Mouse (Mus musculus): ENCODE results near the gene Akap13. TPM values are rescaled to one million over a fixed set of nuclear protein-coding genes. Genes with fewer than 3 reads are reported as not detected.
"Not testable (repeated sequence)": the region's sequence is repeated elsewhere in the genome, so short reads cannot be mapped to it uniquely, and the experiment has no call there.

The Akap13 gene
- polyA plus RNA-seq, 1 experiment from 2014 or later = 66.3 TPM

DNA sequence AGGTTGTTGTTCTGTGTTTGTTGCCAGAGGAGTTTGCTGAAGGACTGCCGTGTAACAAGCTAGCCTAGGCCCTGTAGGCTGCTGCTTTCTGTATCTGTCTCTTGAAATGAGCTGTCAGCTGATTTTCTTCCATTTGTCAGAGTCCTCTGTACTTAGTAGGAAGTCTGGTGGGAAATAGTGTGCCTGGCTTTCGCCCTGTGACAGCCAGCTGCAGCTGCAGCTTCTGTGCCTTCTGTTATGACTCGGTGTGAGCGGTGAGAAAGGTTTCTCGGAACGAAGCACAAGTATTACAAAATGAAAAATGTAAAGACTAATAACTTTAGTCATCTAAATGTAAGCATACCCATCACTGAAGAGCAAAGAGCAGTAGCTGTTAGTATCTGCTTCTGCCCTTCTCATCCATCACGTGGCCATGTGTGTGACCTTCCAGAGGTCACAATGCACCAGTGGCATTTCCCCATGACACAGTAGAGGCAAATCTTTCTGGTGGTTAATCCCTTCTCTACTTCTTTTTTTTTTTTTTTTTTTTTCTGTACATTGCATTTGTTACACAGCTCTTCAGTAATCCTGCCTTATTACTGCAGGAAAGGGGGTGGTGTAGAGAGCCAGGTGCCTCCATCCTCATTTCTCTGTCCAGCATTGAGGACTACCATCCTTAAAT is 289.8 kb downstream of the Akap13 start:
- no peak overlapping the region for H3K4me3 ChIP-seq (ENCODE audit: inconsistent target)
- no peaks in the 10 kb centered on the region for H3K79me2 ChIP-seq (ENCODE audit: inconsistent target)
- 82% methylated on average over 7 of the region's 7 CpGs for WGBS (ENCODE audit: missing documents)
- no peak overlapping the region for H3K27ac ChIP-seq
- H3K36me3 ChIP-seq (ENCODE audit: inconsistent target) = peaks cover 83% of the 10 kb centered on the region

DNA sequence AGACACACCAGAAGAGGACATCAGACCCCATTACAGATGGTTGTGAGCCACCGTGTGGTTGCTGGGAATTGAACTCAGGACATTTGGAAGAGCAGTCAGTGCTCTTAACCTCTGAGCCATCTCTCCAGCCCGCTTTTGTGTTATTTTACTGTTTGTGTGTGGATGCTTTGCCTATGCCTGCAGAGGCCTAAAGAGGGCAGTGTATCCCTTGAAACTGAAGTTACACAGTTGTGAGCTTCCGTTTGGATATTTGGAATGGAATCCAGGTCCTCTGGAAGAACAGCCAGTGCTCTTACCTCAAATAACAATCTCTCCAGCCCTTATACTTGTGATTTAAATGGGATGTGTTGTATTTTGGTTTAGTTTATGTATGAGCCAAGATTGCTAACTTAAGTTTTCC is 290.6 kb downstream of the Akap13 start:
- peaks cover 83% of the 10 kb centered on the region for H3K36me3 ChIP-seq (ENCODE audit: inconsistent target)
- 87% methylated on average over 3 of the region's 3 CpGs for WGBS (ENCODE audit: missing documents)
- not testable (repeated sequence) for H3K27ac ChIP-seq; H3K4me3 ChIP-seq (ENCODE audit: inconsistent target); H3K79me2 ChIP-seq (ENCODE audit: inconsistent target)

DNA sequence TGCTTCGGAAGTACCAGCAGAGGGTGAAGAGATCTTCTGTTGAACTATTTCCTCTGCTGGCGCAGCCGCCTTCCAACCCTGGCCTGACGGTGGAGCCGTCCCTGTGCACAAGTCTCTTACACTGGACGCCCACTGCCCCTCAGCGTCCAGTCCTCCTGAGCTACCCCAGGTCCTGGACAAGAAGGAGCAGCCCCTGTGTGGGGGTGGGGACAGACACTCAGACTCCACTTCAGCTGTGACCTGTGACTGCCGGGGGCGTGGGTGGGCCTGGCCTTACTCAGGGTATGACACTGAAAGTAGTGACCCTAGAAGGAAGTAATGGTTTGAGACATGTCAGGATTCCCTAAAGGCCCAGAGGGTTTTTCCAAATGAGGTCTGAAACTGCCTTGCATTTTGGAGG is 295.2 kb downstream of the Akap13 start:
- H3K27ac ChIP-seq = no peak overlapping the region
- no peaks in the 10 kb centered on the region for H3K79me2 ChIP-seq (ENCODE audit: inconsistent target)
- no peak overlapping the region for H3K4me3 ChIP-seq (ENCODE audit: inconsistent target)
- peaks cover 58% of the 10 kb centered on the region for H3K36me3 ChIP-seq (ENCODE audit: inconsistent target)
- WGBS (ENCODE audit: missing documents) = 94% methylated on average over 9 of the region's 9 CpGs

DNA sequence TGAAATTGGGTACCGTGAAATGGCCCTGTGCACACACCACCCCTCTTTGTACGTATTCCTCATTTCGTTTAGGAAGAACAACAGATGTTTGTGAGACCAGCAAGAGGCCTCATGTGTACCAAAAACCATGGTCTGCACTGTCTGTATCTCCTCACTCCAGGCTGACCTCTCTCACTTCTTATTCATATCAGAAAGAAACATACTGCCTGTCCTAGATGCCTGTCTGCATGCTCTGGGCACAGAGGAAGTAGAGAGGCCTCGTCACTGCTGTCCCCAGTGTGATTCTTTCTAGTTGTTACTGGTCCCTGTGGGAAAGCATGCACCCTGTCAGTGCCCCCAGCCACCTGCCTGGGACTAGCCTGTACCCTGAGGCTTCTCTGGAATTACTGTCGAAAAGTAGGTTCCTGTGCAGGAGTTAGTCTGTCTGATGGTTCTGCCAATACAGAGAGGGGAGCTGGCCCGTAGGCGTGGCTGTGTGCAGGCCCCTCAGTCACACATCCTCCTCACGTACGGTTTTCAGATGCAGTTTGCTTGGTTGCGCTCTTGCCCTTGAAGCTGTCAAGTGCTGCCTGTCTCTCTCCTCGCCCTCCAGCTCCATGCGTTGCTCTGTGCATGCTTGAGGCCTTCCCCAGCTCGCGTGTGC is 295.9 kb downstream of the Akap13 start:
- 95% methylated on average over 13 of the region's 14 CpGs for WGBS (ENCODE audit: missing documents)
- Histone ChIP-seq H3K79me2 (ENCODE audit: inconsistent target) (no peaks in the 10 kb centered on the region), H3K4me3 (ENCODE audit: inconsistent target) (no peak overlapping the region), H3K27ac (no peak overlapping the region), H3K36me3 (ENCODE audit: inconsistent target) (peaks cover 58% of the 10 kb centered on the region)

DNA sequence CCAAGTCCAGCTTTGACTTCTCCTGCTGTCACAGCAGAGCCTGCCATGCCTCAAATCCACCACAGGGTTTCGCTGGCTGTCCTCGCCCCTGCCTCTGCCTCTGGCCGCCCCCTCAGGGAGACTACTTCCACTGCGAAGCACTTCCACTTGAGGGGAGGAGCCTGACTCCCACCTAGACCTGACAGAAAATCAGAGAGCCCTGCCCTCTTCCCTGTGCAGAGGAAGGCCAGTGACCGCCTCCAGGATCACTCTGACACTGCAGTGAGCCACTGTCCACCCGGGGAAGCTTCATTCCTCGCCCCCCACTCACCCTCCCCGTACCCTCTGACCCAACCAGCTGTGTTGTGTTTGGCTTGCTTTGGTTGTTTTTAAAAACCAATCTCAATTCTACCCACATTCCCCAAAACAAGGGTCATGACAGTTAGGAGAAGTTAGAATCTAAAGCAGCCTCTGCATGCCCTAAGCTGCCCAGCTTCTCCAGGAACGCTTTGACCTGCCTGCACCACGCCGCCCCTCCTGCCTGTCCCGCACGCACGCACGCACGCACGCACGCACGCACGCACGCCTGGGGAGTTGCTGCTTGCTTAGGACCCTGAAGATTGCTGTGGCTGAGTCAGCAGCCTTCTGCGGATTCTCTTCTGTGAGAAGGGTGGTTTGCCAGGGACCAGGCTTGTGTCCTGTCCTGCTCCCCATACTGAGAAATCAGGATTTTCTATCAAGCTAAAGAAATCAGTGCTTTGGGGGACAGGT is 297.3 kb downstream of the Akap13 start:
- Histone ChIP-seq H3K79me2 (ENCODE audit: inconsistent target) (no peaks in the 10 kb centered on the region), H3K27ac (no peak overlapping the region), H3K4me3 (ENCODE audit: inconsistent target) (no peak overlapping the region), H3K36me3 (ENCODE audit: inconsistent target) (peaks cover 48% of the 10 kb centered on the region)
- 93% methylated on average over 22 of the region's 22 CpGs for WGBS (ENCODE audit: missing documents)

DNA sequence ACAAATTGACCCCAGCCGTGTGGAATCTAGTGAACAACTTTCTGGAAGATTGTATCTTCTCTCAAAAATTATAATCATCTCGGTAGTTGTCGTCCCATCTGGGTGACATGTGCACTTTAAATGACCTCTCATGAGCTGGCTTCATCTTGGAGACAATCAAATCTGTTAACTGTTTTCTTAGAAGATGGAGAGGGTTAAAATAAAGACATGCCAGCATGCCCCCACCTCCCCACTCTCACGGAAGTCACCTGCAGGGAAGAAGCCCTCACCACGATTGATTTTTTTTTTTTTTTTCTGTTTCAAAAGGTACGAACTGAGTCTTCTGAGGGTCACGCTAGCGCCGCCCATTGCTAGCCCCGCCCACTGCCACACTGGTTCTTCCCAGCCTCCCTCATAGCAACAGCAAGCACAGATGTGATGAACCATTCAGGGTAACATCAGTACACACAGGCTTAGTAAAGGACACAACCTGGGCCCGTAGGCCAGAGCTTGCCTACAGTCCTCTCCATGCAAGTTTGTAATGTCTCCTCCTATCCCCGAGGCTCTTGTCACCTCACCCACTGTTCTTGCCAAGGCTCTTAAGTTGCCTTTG is 298.0 kb downstream of the Akap13 start:
- Histone ChIP-seq H3K4me3 (ENCODE audit: inconsistent target) (no peak overlapping the region), H3K27ac (no peak overlapping the region), H3K79me2 (ENCODE audit: inconsistent target) (no peaks in the 10 kb centered on the region), H3K36me3 (ENCODE audit: inconsistent target) (peaks cover 42% of the 10 kb centered on the region)
- WGBS (ENCODE audit: missing documents) = 90% methylated on average over 12 of the region's 12 CpGs

DNA sequence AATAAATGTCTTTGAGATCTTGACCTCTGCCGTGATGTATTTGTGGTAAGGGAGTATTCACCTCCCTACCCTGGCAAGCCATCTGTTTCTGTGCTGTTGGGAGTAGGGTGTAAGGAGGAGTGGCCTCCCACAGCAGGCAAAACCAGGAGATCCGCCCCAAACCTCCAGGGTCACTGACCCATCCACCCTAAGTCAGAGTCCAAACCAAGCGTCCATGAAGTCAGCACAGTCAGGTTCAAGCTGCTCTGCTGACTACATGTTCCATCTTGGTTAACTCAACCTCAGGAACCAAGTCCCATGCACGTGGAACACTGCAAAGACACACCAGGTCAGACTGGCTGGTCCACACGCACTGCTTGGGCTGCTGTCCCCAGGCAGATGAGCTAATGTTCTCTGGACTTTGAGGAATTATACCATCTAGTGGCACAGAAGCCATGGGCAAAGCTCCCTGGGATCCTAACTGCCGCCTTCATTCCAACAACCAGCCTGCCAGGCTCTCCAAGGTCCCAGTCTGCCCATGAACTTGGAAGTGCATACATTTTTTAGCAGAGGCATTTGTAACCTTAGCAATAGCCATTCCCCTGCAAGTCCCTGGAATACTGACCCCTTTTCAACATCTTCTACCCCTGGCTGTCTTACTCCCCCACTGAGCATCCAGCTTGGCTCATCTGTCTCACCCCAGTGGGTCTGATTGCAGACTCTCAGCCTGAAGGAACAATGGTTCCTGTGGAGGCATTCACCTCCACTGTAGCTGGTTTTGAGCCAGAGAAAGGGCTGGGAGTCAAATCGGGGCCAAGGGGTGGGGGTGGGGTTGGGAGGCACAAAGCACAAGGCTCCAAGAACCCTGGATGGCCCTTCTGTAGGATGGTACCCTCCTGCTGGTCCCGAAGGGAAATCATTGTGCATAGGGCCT is 299.5 kb downstream of the Akap13 start:
- 86% methylated on average over 8 of the region's 8 CpGs for WGBS (ENCODE audit: missing documents)
- Histone ChIP-seq H3K27ac (no peak overlapping the region), H3K36me3 (ENCODE audit: inconsistent target) (peaks cover 27% of the 10 kb centered on the region), H3K4me3 (ENCODE audit: inconsistent target) (no peak overlapping the region), H3K79me2 (ENCODE audit: inconsistent target) (no peaks in the 10 kb centered on the region)

DNA sequence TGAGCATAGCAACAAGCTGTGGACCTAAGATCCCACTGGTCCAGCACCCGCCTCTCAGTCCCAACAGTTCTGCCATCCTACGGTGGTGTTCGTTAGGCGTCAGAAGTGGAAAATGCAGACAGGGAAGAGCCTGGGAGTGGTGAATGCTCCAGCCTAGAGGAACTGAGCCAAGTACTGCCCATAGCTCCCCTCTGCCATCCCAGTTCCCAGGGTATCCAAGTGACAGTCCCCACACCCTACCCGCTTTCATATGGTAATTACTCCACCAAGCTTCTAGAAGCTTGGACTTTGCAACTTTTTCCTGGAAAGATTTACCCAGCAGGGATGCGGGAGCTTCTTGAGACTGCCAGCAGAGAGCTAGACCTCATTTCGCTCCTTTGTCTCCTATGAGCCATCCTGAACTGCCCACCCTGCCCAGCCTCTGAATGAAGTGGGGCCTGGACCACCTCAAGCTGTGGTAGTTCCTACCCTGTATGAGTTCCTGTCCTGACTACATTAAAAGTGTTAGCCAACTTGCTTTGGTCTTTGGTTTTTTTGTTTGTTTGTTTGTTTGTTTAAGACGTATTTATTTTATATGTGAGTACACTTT is 300.6 kb downstream of the Akap13 start:
- Histone ChIP-seq H3K27ac (no peak overlapping the region), H3K79me2 (ENCODE audit: inconsistent target) (no peaks in the 10 kb centered on the region), H3K36me3 (ENCODE audit: inconsistent target) (peaks cover 15% of the 10 kb centered on the region), H3K4me3 (ENCODE audit: inconsistent target) (no peak overlapping the region)
- 95% methylated on average over 7 of the region's 8 CpGs for WGBS (ENCODE audit: missing documents)

DNA sequence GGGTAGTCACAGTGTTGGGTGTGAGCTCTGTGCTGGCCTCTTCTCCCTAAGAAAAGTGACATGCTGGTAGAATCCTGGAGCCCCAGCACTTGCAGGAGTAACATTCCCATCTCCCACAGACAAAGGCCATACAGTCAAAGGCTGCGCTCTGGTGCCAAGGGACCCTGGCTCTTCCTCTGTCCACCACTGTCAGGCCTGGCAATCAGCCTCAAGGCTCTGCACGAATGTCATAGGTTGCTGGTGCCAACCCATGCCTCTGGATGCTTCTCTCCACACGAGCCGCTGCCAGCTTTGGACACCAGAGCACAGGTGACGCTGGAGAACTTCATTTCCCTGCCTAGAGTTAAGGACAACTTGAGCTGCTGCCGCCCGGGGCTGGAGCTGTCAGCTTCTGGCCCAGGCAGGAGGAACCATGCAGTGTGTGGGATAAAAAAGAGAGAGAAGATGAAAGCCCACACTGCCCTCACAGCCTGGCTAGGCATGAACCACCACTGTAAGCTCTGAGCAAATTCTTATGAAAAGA is 304.7 kb downstream of the Akap13 start:
- H3K4me3 ChIP-seq (ENCODE audit: inconsistent target) = no peak overlapping the region
- H3K79me2 ChIP-seq (ENCODE audit: inconsistent target) = no peaks in the 10 kb centered on the region
- no peak overlapping the region for H3K27ac ChIP-seq
- 95% methylated on average over 7 of the region's 7 CpGs for WGBS (ENCODE audit: missing documents)
- H3K36me3 ChIP-seq (ENCODE audit: inconsistent target) = no peaks in the 10 kb centered on the region

DNA sequence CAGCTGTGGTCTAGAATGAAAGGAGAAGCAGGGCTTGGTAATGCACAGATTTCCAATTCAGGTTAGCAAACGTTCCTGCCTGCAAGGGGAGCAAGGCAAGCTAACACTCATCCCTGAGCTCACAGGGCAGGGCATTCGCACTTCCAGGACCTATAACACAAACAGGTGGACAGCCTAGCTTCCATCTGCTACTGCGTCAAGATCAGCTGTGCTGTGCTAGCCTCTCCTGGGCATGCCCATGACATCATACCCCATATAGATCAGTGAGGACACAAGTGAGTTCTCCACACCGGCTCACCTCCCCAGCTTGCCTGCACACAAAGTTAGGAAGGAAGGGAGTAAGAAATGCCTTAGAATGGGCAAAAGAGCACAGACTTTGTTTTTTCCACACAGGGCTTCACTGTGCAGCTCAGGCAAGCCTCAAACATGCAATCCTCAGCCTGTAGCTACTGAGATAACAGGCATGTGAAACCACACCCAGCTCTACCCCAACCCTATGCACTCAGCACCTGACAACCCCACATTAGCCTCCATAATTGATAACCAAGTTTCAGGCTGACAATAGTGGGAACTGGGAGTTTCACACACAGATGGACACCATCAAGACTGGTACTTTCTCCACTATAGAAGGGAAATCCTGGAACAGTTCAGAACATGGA is 305.5 kb downstream of the Akap13 start:
- not testable (repeated sequence) for H3K79me2 ChIP-seq (ENCODE audit: inconsistent target); H3K27ac ChIP-seq; H3K36me3 ChIP-seq (ENCODE audit: inconsistent target); H3K4me3 ChIP-seq (ENCODE audit: inconsistent target)
- 53% methylated on average over 3 of the region's 4 CpGs for WGBS (ENCODE audit: missing documents)

DNA sequence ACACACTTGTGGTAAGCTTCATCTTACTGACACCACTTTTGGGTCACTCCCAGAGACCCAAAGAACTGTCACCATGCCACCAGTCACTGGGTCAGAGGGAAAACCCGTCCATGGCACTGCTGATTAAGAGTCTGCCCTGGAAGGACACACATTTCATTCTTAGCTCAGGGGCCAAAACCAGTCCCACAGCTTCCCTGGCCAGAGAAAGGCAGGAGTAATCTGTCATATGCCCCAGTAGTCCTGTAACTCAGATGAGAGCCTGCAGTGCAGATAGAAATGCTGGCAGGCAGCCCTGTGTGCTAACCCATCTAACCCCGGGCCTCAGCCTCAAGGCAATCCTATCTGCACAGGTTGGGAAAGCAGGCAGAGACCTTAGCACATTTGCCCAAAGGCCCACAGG is 306.9 kb downstream of the Akap13 start:
- H3K79me2 ChIP-seq (ENCODE audit: inconsistent target); H3K36me3 ChIP-seq (ENCODE audit: inconsistent target); H3K4me3 ChIP-seq (ENCODE audit: inconsistent target); H3K27ac ChIP-seq: not testable (repeated sequence)
- WGBS (ENCODE audit: missing documents) = no CpG with 5 or more reads among the region's 2 CpGs

DNA sequence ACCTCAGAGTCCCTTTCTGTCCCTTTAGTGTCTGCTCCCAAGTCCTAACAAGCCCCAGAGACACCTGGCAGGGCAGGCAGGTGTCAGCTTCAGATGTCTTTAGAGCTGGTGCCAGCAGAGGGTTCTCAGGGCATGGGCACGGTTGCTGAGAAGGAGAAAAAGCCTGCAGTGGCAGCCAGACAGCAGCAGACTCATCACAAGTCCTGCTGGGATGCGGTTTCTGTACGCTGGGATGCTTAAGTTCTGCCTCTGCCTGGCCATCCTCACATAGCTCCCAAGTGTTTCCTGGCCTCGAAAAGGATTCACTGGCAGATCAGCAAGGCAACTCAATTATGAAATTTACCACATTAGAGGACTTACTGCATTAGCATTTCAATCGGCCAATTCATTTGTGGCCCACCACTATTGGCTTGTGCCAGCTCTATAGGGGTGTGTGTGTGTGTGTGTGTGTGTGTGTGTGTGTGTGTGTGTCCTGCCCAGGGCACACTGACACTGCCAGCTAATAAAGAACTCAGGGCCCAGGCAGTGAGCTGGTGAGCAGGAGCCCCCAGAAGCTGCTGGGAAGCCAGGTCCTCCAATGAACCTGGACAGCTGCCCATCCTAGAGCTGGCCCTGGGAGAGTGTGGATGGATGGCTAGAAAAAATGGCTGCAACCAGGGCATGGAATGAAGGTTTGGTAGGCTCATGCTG is 311.9 kb downstream of the Akap13 start:
- H3K79me2 ChIP-seq (ENCODE audit: inconsistent target); H3K27ac ChIP-seq; H3K4me3 ChIP-seq (ENCODE audit: inconsistent target): not testable (repeated sequence)
- peaks cover 35% of the 10 kb centered on the region for H3K36me3 ChIP-seq (ENCODE audit: inconsistent target)
- no CpG with 5 or more reads among the region's 5 CpGs for WGBS (ENCODE audit: missing documents)

DNA sequence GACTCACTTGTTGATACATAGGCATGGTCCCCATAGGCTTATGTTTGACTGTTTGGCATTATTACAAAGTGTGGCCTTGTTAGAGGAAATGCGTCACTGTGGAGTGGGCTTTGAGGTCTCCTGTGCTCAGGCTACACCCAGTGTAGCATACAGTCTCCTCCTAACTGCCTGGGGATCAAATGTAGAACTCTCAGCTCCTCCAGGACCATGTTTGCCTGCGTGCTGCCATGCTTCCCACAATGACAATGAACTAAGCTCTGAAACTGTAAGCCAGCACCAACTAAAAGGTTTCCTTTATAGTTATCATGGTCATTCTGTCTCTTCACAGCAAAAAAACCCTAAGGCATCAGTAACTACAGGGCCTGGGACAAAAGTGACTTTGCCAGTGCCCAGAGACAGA is 312.8 kb downstream of the Akap13 start:
- no peak overlapping the region for H3K27ac ChIP-seq
- 86% methylated on average over 2 of the region's 2 CpGs for WGBS (ENCODE audit: missing documents)

More for the DNA sequence above, 312.8 kb downstream of the Akap13 start:
- Histone ChIP-seq H3K4me3 (ENCODE audit: inconsistent target) (no peak overlapping the region), H3K79me2 (ENCODE audit: inconsistent target) (no peaks in the 10 kb centered on the region), H3K36me3 (ENCODE audit: inconsistent target) (peaks cover 35% of the 10 kb centered on the region)

Measured in macrophage (primary cell).